Mouse (Mus musculus): ENCODE measurements at regions not wholly inside any gene's neighbourhood (a gene's known extent, or its start where the extent isn't known, plus 50 kb on each side); places are given as distances from the start of the nearest gene placed in this dataset.

DNA sequence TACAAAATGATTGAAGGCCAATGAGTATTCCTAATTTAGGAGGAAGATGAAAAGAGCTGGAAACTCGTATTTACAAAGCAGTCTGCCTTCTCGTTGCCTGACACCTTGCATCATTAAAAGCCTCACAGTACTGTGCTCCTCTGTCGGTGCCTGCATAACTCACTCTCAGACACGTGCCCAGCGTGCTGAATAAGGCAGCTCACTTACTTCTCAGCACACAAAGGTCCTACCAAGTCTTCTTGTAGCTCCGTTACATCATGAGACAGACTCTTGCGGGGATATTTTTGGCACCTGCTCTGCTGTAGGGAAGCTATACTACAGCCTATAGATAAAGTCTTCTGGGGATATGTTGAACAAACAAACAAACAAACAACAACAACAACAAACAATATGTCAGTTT, 400.0 kb upstream of the Atp11b start:
- DNase-seq: no peak
- intact Hi-C loops (cut with DNase I): no loop called here

DNA sequence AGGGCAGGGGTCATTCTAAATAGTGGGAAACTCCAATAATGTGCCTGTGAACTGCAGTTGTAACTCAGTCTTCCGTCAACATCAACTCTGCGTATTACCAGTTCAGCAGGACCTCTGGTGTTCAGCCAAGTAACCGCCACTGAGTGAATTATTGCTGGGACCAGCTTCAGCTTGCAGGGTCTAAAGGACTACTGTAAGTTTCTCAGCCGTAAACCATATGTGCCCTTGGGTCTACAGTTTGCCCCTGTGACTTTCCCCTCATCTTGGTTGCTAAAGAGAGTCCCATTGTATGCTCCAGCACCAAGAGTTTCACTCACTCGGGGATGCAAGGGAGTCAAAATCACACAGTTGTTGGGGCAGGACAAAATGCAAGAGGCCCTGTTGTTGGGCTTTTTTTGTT, 399.6 kb upstream of the Atp11b start:
- intact Hi-C loops (cut with DNase I): no loop called here
- DNase-seq: no peak

DNA sequence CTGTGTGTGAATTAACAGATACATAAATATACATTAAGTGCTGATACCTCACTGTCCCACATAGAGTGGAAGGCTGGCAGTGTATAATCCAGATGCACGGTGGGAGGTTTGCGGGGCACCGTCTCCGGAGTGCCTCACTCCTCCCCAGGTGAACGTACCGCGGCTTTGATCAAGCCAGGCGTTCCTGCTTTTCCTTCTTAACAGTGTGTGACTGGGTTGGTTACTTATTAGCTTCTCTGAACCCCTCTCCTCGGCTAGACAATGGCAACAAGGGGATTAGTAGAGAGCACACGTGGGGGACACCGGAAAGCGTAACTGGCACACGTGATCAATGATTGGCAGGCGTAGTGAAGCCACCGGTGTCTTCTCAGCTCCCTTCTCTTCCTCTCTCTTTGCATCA, 396.8 kb upstream of the Atp11b start:
- intact Hi-C loops (cut with DNase I): no loop called here
- DNase-seq: no peak

DNA sequence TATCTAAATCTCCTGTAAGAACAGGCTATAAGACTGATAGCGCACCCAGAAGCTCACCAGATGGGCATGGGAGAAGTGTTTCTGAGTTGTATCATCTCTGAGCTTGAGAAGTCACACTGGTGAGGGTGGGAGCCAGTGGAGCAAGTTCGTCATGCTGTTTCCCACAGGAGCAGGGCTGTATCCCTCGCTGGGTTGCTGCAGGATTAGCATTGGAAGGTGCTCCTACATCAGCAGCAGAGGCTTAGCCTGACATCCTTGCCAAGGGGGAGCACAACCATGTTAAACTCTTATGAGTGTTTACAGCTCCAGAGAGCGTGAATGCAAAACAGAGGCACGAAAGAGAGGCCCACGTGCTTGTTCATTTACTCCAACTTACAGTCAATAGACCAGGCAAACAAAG, 395.4 kb upstream of the Atp11b start:
- DNase-seq: no peak
- intact Hi-C loops (cut with DNase I): no loop called here

DNA sequence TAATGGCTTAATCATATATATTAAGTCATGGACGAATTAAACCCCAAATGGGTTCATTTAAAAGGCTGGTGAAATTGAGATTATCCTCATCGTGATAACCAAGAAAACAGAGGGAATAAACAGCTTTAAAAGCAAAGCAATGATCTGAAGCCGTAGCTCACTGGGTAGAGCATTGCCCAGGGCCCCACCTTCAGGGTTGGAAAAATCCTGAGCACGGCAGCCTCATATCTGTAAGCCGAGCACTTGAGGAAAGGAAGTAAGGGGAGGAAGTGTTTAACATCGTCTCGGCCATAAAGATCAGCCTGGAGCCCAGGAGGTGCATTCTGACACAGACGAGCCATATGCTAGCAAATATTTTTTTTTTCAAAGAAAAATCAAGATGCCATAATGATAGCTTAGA, 394.6 kb upstream of the Atp11b start:
- intact Hi-C loops (cut with DNase I): no loop called here
- DNase-seq: no peak

DNA sequence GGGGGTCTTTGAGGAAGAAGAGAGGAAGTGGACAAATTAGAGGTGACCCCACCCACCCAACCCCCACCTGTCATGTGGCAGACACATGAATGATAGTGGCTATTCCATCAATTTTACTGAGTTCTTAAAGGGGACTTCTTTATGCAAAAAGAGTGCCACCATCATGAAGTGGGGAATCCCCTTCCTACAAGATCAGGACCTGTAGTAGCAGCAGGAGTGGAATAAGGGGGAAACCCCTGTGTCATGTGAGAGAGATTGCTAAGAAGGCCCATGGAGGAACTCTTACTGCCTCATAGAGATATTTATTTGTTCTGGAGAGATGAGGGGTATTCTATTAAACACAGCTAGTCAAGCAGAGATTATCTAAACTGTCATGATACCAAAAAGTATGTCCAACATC, 393.4 kb upstream of the Atp11b start:
- DNase-seq: no peak
- intact Hi-C loops (cut with DNase I): no loop called here

DNA sequence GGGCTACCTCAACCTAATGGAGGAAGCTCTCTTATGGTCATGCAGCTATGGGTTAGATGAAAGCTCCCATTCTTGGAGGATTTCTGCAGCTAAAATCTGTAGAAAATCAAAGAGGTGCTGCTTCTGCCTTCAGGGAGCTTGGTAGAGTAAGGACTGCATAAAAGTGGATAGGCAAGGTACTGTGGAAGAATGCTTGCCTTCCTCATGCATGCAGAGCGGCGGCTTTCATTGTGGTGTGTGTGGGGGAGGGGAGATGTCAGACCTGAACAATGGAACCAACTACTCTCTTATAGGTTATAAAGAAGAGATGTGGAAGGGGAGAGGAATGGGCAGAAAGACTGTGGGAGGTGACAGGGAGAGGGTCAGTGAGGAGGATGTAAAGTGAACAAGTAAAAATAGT, 392.8 kb upstream of the Atp11b start:
- DNase-seq: no peak
- intact Hi-C loops (cut with DNase I): no loop called here

DNA sequence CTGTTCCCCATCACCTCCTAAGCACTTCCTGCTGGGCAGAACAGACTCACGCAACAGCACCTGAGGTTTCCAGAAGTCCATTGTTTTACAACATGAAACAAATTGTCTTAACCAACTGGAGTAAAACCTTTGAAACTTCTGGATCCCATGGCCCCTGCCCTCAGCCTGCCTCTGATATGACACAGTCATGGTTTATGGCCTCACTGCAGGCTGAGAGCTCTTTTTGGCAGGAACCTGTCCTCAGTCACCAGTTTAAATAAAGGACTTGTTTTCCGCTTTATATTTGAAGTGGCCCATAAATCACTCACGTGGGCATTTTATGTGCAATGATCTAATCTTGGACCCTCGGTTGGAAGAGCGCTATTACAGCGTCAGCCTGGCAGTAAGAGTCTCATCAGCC, 388.5 kb upstream of the Atp11b start:
- intact Hi-C loops (cut with DNase I): no loop called here
- DNase-seq: no peak

DNA sequence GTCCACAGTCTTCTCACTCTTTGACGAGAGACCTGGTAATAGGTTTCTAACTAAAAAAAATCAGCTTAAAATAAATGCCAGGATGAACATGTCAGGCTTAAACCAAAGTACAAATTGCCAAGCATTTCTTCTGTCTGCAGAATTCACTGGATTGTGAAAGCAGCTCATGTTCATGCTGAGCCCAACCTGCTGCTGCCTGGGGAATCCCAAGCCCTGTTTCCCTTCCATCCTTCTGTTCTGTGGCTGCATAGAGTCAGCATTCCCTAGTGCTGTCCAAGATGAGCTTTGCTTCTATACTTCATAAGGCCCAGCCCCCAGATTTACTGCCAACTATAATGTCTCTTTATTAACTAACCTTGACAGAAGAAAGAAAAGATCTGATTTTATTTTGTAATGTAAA, 381.6 kb upstream of the Atp11b start:
- no peak for DNase-seq
- intact Hi-C loops (cut with DNase I): no loop called here

DNA sequence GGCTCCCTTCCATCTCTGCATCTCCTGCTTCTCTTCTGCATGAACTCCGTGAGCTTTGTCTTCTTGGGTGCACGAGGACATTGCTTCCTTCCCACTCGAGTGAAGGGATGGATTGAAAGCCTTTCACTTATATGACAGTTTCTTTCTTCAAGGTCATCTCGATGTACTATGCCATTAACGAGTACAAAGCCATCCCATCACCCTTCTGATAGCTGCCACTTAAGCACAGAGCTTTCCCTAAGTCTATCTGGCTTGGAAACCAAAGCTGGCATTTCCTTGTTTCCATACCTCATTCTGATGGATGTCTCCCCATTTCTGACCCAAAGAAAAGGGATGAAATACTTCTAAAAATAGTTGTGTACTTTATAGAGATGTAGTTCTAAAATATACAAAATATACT, 366.5 kb upstream of the Atp11b start:
- no peak for DNase-seq
- intact Hi-C loops (cut with DNase I): no loop called here

DNA sequence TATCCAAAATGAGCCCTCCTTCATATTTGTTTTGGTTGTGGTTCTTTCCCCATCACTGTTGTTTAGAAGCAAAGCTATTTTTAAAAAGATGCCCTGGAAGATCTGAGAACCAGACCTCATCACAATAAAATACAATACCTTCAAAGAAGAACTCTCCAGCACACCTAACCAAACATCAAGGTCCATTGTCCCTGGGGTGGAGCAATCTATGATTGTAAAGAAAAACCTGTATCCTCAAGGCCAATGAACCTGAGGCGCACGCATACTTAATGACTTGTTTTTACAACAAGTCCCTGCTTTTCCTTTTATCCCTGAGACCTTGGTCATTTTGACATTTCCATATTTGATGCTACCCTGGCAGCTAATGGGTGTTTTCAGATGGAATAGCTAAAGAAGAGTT, 361.2 kb upstream of the Atp11b start:
- DNase-seq: no peak
- intact Hi-C loops (cut with DNase I): no loop called here

DNA sequence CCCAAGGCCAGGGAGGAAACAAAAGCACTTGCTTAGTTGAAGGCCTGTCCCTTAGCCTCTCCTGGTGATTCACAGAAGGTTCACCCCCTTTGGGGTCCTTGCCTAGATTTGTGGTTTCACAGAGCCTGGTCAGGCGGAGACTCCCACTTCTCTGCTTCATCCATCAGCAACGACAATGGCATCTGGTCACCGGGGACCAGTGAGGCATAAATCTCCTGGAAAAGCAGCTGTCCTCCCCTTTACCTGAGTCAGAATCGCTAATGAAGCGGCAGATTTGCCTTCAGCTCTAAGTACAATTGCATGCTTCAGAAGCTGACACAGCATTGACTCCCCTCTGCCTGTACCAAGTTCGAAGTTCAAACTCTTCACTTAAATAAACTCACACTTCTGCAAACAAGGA, 353.7 kb upstream of the Atp11b start:
- DNase-seq: no peak
- intact Hi-C loops (cut with DNase I): no loop called here

DNA sequence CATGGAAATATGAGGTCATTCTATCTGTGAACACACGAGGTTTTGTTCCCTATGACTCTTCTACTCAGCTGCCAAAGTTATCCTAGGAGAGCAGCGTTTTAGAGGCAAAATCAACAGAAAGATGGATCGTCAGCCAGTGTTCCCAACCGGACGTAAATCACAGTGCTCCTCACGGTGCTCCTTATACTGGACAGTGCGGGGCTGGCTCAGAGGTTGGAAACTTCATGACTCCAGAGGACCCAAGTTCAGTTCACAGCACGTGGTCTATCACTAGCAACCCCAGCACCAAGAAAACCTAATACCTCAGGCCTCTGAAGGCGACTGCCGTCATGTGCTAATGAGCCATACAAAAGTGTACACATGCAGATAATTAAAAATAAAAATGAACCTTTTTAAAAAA, 351.2 kb upstream of the Atp11b start:
- intact Hi-C loops (cut with DNase I): no loop called here

DNA sequence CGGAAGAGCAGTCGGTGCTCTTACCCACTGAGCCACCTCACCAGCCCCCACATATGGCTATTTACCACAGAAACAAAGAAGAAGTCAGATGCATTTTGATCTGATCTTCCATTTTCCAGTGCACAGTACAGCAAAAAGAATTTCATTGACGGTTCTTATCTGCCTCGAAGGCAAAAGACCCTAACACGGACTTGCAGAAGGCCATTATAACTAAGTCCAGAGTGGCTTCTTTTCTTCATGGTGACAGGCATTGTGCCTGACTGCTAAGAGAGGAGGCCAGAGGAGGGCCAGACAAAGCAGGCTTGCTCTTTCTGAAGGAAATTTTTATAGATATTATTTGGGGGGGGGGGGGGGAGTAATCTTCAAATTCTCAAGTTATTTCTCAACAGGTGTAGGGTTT, 350.0 kb upstream of the Atp11b start:
- no peak for DNase-seq
- intact Hi-C loops (cut with DNase I): no loop called here

More for the DNA sequence above, 351.2 kb upstream of the Atp11b start:
- DNase-seq: no peak

DNA sequence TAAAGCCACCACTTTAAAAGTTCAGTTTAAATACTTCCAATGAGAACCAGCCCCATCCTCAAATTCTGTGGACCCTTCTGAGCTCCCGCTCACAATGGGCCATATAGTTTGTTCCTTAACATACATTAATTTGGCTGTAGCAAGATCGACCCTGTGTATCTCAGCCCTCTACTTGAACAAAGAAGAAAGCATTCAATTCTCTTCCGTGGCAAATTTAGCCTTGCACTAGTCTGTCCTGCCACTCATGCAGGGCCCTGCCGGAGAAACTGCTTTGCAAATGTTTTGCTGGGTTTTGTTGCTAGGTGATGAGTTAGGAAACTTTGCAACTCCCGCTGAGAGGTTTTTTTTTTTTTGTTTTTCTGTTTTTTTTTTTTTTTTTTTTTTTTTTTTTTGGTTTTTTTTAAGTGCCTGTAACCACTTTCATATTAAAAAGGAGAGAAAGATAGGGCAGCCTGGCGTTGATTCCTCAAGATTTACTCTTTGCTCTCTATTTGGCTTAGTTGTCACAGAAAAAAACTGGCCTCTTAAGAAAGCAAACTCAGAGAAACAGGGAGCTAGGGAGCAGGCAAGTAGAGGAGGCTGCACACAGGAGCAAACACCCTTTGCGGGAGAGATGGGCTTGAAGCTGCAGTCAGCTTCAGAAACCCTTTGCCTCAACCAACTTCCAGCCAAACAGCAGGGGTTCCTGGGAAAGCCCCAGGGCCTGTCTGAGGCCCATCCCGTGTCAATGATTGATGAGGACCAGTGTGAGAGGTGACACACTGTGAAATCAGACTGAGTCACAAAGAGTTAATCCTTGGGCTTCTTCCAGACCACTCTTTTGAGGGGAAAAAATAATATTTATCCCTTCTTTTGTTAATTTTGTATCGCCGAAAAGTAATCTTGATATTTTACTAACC, 349.2 kb upstream of the Atp11b start:
- peak in 1 of 2 experiments; percentile 8 for DNase-seq
- intact Hi-C loops (cut with DNase I): no loop called here

DNA sequence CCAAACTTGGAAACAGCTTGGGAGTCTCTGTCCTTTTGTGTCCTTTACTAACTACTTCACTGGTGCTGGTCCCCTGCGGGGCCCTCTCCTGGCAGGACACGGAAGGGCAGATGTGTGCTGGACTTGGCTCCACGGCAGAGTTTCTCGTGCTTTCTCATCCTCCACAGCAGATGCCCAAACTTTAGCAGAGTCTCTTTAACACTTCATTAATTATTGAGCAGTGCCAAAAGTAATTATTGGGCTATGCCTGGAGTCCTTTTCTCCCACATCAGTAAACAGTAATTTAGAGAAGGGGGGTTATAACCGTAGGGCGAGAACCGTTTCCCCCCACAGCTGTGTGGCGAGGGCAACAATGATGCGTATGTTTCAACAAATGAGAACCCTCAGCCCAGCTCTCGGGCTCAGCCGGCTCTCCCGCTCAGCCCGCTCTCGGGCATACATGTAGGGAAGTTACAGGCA, 348.3 kb upstream of the Atp11b start:
- intact Hi-C loops (cut with DNase I): no loop called here

DNA sequence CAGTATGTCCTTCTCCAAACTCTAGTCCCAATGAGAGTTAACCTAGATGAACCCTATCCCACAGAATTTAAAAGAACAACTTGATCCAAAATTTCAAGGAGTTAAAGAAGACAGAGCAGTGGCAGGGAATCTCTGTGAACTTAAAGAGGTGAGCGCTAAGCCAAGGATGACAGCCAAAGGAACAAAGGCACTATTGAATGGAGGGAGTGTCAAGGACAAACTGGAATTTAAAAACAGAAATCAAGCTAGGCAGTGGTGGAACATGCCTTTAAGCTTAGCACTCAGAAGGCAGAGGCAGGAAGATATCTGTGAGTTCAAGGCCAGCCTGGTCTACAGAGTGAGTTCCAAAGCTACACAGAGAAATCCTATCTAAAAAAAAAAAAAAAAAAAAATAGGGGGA, 316.2 kb upstream of the Atp11b start:
- no peak for DNase-seq
- intact Hi-C loops (cut with DNase I): no loop called here

More for the DNA sequence above, 348.3 kb upstream of the Atp11b start:
- peak; percentile 14 to 42 for DNase-seq

DNA sequence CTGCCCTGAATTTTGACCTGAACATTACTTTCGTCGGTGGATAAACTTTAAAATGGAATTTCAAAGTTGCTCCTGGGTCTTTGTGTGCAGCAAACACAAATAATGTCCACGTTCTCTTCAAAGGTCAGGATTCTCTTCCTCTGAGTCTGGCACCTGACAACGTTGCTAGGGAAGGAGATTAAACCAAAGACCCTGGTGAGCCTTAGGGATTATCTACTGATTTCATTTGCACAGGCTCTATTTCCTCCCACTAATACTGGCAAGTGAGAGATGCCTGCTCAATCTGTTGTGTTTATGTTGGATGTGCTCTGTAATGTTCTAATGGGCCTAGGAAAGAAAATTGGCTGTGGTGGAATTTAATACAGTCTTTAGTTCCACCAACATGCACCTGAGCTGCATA, 291.0 kb upstream of the Atp11b start:
- no peak for DNase-seq
- intact Hi-C loops (cut with DNase I): no loop called here

DNA sequence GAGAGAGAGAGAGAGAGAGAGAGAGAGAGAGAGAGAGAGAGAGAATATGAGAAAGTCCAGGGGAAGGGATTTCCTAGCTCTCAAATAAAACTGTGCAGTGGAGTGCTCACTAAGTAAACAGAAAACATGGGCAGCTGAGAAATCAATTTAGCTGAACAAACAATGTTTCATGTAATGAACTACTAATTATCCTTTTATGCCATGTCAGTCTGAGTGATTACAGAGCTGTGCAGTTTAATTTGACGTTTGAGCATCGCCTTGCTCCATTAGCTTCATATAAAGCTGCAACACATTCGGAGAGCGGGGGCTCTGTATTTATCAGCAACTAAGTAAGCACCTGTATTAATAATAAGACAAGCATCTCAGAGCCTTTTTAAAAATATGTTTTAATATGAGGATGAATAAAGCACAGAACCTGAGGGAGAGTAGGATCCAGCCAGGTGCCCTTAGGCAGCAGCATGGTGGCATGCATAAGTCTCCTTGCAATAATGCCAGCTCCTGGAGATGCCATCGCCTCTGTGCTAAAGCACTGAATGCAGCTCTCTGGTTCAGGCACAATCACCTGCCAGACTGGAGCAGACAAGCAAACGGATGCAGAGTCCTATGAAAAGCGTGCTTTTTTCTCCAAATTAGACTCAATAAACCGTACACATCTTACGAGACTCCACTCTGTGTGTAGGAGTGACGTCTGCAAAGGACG, 289.5 kb upstream of the Atp11b start:
- intact Hi-C loops (cut with DNase I): no loop called here

DNA sequence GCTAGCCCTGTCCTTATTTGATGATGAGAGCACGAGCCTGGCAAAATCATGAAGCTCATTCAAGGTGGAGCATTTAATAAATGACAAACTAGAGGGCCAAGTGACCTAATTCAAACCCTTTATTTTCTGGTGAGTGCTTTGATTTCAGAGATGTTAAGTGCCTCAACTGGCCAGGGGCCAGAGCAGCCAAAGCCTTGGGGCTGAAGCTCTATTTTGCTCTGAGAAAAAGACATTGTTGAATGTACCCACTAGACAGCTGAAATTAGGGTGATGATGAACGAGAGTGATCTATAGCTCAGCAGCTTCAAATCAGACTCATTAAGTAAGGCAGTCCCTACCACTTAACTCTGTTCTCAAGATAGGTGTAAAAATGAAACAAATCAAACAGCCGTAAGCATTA, 287.9 kb upstream of the Atp11b start:
- intact Hi-C loops (cut with DNase I): no loop called here
- DNase-seq: no peak

More for the DNA sequence above, 289.5 kb upstream of the Atp11b start:
- no peak for DNase-seq

DNA sequence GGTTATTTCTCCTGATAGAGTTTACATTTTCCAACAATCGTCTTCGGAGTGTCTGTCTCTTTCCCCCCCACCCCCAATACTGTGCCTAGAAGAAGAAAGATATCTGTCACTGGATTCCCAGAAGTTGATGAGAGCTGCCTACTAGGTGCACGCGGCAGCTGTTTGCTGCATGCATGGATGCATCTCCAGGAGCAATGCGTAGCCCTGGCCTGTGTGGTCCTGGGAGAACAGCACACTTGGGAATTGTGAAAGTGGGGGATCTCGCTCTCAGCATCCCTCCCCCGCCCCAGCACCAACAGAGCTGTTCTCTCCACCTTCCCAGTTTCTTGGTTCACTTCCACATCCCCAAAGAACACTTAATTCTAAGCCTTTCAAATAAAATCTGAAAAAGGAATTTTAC, 280.6 kb upstream of the Atp11b start:
- intact Hi-C loops (cut with DNase I): no loop called here
- no peak for DNase-seq

DNA sequence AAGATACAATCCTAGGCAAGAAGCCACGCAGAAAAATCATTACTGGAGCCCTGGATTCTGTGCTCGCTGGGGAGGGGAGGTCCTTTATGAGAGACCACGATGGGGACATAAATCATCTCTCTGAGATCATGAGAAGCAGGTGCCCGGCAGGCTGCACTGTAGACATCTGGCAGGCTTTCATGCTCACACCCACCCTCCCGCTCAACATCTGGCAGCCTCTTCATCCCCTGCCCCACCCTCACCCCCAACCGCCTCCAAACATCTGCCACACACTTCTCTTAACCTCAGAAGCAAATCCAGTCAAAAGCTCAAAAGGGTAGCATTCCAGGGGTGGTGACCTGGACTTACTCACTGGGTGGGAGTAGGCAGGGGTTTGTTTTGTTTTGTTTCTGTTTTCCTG, 279.5 kb upstream of the Atp11b start:
- intact Hi-C loops (cut with DNase I): no loop called here
- DNase-seq: no peak

Data from heart, postnatal 14 days (tissue).